Mouse (Mus musculus): Measurements from ENCODE around the gene Marc1. TPM values are rescaled to one million over a fixed set of nuclear protein-coding genes. Genes with fewer than 3 reads are reported as not detected.

Gene Marc1
- polyA plus RNA-seq, 1 experiment from 2014 or later = 0.31 TPM

DNA sequence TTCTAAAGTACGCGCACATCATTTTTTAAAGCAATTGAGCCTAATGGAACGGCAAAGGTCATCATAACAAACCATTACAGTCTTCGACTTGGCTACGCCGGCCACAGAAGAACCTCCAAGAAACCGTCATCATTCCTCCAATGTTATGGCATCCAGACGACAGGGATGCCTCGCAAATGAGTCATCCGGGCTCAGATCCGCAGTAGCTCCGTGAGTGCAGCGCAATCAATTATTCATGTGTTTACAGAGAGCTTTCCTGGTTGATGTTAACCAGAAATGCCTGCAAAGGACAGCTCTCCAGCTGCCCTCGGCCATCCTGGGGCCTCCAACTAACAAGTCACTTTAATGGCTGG, 29.0 kb downstream of the Marc1 start:
- WGBS = 81% methylated on average over 14 of the region's 14 CpGs
- no peak overlapping the region for H3K27ac ChIP-seq (replicated peaks)
- ATAC-seq (ENCODE audit: low FRiP score, low read depth) = no peak
- H3K4me2 ChIP-seq = no peak overlapping the region
- no peaks in the 10 kb centered on the region for H3K36me3 ChIP-seq
- H3K9ac ChIP-seq = no peak overlapping the region
- H3K27me3 ChIP-seq = no peaks in the 10 kb centered on the region
- H3K9me3 ChIP-seq = no peaks in the 10 kb centered on the region
- H3K4me1 ChIP-seq (replicated peaks) = no peaks in the 10 kb centered on the region
- H3K4me3 ChIP-seq = no peak overlapping the region

DNA sequence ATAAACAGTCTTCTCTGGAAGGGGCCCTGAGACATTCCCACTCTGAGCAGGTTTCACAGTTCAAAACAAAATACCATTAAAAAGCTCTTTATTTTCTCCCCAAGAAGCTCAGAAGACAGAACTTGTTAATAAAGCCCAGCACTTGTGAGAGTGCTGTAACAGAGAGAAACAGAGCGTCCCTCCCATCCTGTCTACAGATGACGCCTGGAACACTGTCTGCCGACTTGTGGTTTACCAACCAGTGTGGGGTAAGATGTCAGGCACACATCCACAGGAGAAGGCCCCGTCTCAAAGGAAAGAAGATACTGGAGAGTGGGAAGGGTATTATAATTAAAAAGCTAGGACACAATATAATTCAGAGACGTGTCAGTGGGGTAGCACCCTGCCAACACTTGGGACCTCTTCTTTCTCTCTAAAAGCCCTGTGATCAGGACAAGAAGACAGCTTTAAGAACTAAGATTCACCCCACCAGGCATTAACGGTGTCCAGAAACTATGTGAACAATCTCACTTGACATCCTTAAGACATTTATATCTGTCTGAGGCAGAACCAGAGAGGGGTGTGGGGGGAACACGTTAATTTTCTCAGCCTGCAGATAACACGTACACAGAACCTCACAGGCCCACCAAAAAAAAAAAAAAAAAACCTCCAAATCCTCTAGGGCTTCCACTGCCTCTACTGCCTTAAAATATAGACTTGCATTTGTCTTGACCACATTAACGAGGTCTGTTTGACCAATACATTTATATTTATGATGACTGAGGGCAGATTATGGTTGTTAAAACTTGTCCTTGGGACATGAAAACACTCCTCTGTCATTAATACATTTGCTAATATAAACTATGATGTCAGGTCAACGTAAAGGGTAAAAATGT, 29.6 kb downstream of the Marc1 start:
- Histone ChIP-seq H3K4me3 (no peak overlapping the region), H3K27me3 (no peaks in the 10 kb centered on the region), H3K36me3 (no peaks in the 10 kb centered on the region), H3K4me1 (replicated peaks) (no peaks in the 10 kb centered on the region), H3K9ac (no peak overlapping the region), H3K4me2 (no peak overlapping the region), H3K9me3 (no peaks in the 10 kb centered on the region), H3K27ac (replicated peaks) (no peak overlapping the region)
- no peak for ATAC-seq (ENCODE audit: low FRiP score, low read depth)
- WGBS = 83% methylated on average over 10 of the region's 10 CpGs

DNA sequence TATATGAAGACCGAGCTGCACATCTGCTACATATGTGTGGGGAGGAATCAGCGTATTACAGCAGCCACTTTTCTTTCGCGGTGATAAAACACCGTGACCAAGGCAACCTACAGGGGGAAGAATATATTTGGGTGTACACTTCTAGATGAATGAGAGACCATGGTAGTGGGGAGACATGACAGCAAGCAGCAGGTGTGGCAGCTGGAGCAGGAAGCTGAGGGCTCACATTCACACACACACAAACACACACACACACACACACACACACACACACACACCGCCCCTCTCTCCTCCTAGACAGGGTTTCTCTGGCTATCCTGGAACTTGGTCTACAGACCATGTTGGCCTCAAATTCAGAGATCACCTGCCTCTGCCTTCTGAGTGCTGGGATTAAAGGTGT, 33.0 kb downstream of the Marc1 start:
- no peak overlapping the region for H3K4me2 ChIP-seq
- H3K9me3 ChIP-seq = no peaks in the 10 kb centered on the region
- no peak for ATAC-seq (ENCODE audit: low FRiP score, low read depth)
- WGBS = 93% methylated on average over 6 of the region's 6 CpGs
- no peak overlapping the region for H3K27ac ChIP-seq (replicated peaks)
- H3K9ac ChIP-seq = no peak overlapping the region
- no peak overlapping the region for H3K4me3 ChIP-seq
- H3K27me3 ChIP-seq = no peaks in the 10 kb centered on the region
- no peaks in the 10 kb centered on the region for H3K36me3 ChIP-seq
- no peaks in the 10 kb centered on the region for H3K4me1 ChIP-seq (replicated peaks)

DNA sequence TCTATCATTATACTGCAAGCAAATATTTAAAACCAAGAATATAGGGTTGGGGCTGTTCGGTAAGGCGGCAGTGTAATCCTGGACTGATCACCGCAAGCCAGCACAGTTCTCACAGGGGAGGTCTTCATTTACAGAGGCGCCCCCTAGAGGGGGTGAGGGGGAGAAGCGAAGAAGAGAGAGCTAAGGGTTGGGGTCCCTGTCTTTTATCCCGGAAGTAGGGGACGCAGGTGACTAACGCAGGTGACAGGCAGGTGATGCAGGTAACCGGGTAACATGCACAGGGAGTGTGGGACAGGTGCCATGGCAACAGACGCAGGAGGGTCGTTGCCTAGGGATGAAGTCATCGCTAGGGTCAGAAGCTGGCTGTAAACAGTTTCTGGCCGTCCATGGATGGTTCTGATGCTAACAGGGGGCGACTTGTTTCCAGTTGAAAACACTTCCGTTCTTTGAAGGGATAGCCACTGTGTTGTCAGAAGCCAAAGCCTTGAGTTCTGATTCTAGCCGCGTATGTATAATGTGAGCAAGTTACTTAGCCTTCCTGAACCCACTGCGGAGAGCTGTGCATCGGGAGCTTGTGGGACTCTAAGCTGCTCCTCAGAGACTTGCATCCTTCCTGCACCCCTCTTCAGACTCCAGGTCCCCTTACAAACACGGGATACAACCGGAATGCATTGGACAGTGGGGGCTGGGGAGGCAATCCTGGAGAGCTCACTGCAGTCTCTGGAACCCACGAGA, 33.9 kb downstream of the Marc1 start:
- H3K9me3 ChIP-seq = no peaks in the 10 kb centered on the region
- WGBS = 30% methylated on average over 22 of the region's 22 CpGs

DNA sequence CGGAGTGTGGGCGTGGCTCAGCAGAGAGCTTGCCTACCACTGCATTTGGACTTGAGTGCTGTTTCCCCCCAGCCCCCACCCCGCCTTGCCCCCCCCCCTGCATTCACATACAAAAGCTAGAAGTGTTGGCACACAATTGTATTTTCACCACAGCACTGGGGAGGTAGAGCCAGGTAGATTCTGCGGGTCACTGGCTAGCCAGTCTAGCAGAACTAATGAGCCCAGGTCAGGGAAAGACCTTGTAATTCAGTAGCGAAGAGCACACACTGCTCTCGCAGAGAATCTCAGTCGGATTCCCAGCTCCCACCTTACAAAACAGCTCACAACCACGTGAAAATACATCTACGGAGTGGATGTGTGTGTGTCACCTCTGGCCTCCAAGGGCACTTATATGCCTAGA, 35.8 kb downstream of the Marc1 start:
- ATAC-seq (ENCODE audit: low FRiP score, low read depth) = no peak
- H3K36me3 ChIP-seq = no peaks in the 10 kb centered on the region
- 59% methylated on average over 9 of the region's 9 CpGs for WGBS
- H3K9ac ChIP-seq = no peak overlapping the region
- no peak overlapping the region for H3K4me2 ChIP-seq
- no peak overlapping the region for H3K4me3 ChIP-seq
- H3K4me1 ChIP-seq (replicated peaks) = peaks cover 6% of the 10 kb centered on the region; the same call in 1 of the 2 replicates
- no peak overlapping the region for H3K27ac ChIP-seq (replicated peaks)
- no peaks in the 10 kb centered on the region for H3K9me3 ChIP-seq
- H3K27me3 ChIP-seq = no peaks in the 10 kb centered on the region

More for the DNA sequence above, 33.9 kb downstream of the Marc1 start:
- H3K9ac ChIP-seq = no peak overlapping the region
- no peaks in the 10 kb centered on the region for H3K27me3 ChIP-seq
- no peak overlapping the region for H3K4me2 ChIP-seq
- H3K27ac ChIP-seq (replicated peaks) = no peak overlapping the region
- no peak for ATAC-seq (ENCODE audit: low FRiP score, low read depth)
- no peaks in the 10 kb centered on the region for H3K36me3 ChIP-seq
- no peak overlapping the region for H3K4me3 ChIP-seq
- H3K4me1 ChIP-seq (replicated peaks) = no peaks in the 10 kb centered on the region

DNA sequence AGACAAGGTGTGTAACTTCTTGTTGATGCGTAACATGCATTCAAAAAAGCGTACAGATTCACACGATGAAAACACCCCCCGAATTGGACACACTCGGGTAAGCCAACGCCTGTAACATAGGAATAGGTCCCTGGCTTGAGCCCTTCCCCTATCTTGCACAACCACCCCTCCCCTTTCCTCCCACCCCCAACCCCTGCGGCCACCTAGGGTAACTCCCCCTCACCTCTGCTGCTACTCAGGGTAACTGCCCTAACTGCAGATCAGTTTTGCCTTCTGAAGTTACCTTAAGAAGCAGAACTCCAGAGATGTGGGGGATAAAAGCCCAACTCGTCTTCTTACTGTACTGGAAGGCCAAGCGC, 39.2 kb downstream of the Marc1 start:
- H3K4me2 ChIP-seq = peak overlapping the region; percentile 35
- 14% methylated on average over 9 of the region's 9 CpGs for WGBS

DNA sequence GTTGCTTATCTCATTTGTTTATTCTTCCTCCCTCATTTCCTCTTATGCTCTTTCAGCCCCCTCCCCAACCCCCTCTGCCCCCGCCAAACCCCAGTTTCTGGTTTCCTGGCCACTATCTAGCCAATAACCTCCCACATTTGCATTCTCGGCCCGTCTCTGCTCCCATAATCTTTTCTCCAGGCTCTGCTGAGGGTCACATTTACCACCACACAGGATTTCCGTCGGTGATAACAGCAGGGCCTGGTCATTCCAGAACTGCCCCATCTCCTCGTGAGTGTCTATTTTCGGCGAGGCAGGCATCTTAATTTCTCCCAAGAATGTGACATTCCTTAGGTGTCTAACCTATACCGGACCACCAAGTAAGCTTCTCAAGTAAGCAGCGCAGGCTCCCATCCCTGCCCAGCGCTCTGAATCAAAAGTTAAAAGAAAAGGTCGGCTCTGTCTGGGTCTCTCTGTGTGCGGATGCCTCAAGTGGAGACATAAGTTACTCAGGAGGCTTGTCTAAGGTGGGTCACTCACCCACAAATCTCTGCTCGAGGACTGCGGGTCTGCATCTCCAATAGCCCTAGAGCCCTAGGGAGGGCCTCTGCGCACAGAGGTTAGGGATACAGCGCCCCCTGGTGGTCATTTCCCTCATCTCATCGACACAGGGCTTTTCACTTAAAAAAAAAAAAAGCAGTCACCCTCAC, 39.8 kb downstream of the Marc1 start:
- Histone ChIP-seq H3K9ac (no peak overlapping the region), H3K36me3 (no peaks in the 10 kb centered on the region), H3K4me1 (replicated peaks) (peaks cover 6% of the 10 kb centered on the region; the same call in 1 of the 2 replicates), H3K27ac (replicated peaks) (no peak overlapping the region), H3K4me2 (peak overlapping the region; percentile 35), H3K27me3 (no peaks in the 10 kb centered on the region), H3K4me3 (no peak overlapping the region), H3K9me3 (no peaks in the 10 kb centered on the region)
- whole genome bisulfite sequencing = 34% methylated on average over 18 of the region's 18 CpGs
- peak; percentile 19; the same call in 1 of the 2 replicates for ATAC-seq (ENCODE audit: low FRiP score, low read depth)

More for the DNA sequence above, 39.2 kb downstream of the Marc1 start:
- no peaks in the 10 kb centered on the region for H3K9me3 ChIP-seq
- H3K27ac ChIP-seq (replicated peaks) = no peak overlapping the region
- ATAC-seq (ENCODE audit: low FRiP score, low read depth) = no peak
- peaks cover 6% of the 10 kb centered on the region; the same call in 1 of the 2 replicates for H3K4me1 ChIP-seq (replicated peaks)
- H3K36me3 ChIP-seq = no peaks in the 10 kb centered on the region
- H3K4me3 ChIP-seq = no peak overlapping the region
- H3K27me3 ChIP-seq = no peaks in the 10 kb centered on the region
- H3K9ac ChIP-seq = no peak overlapping the region

DNA sequence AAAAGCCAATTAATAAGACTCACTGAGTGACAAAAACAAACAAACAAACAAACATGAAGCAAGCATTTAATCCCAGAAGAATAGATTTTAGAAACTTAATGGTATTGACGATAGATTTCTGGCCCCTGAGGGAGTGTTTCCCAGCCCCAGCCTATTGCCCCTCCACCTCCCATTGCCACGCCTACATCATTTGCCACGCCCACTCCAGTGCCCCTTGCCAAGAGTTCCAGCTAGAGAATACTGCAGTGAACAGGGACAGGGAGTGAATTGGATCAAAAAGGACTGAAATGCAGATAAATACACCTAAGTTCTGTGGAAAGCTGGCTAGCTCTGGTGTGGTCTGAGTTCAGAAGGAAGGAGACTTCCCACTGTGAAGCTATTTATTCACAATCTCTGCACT, 47.2 kb downstream of the Marc1 start:
- H3K27me3 ChIP-seq = no peaks in the 10 kb centered on the region
- no peak overlapping the region for H3K4me2 ChIP-seq
- no peak overlapping the region for H3K4me3 ChIP-seq
- no peaks in the 10 kb centered on the region for H3K9me3 ChIP-seq
- no peak overlapping the region for H3K27ac ChIP-seq (replicated peaks)
- H3K36me3 ChIP-seq = no peaks in the 10 kb centered on the region
- H3K4me1 ChIP-seq (replicated peaks) = no peaks in the 10 kb centered on the region
- WGBS = 41% methylated on average over 3 of the region's 3 CpGs
- ATAC-seq (ENCODE audit: low FRiP score, low read depth) = no peak
- H3K9ac ChIP-seq = no peak overlapping the region

DNA sequence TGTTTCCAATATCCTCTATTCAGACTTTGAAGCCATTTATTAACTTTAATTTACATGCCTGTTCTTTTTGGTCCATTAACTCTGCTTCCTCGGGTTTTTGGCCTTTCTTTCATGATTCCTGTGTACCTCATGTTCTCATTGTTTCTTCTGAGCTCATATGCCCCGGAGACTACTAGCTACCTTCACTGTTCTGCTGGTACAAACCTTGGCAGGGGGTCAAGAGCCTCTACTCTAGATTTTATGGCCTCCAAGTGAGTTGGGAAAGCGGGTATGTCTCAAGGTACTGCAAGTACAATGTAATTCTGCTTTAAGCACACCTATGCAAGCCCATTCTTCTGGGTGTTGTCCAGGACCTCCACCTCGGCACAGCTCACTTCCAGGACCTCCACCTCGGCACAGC, 48.2 kb downstream of the Marc1 start:
- Histone ChIP-seq H3K36me3 (no peaks in the 10 kb centered on the region), H3K4me2 (no peak overlapping the region), H3K9ac (no peak overlapping the region), H3K27ac (replicated peaks) (no peak overlapping the region), H3K9me3 (no peaks in the 10 kb centered on the region), H3K4me3 (no peak overlapping the region), H3K27me3 (no peaks in the 10 kb centered on the region), H3K4me1 (replicated peaks) (no peaks in the 10 kb centered on the region)
- WGBS = 55% methylated on average over 5 of the region's 5 CpGs
- ATAC-seq (ENCODE audit: low FRiP score, low read depth) = no peak

DNA sequence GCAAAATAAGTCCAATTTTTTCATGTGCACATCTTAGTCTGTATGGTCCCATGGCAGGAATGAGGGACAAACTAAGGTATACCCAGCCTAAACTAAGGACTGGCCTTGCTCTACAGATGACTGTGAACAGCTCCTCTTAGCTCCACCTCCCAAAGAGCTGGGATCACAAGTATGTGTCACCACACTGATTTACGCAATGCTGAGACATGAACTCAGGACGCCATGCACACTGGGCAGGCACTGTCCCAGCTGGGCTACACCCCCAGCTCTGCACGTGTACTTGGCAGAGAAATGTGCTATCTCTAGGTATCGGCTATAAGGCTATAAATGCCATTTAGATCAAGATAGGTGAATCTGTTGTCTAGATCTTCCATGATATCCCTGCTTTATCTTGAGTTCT, 49.1 kb downstream of the Marc1 start:
- H3K9ac ChIP-seq = no peak overlapping the region
- H3K27ac ChIP-seq (replicated peaks) = no peak overlapping the region
- no peak overlapping the region for H3K4me2 ChIP-seq
- ATAC-seq (ENCODE audit: low FRiP score, low read depth) = no peak
- no peaks in the 10 kb centered on the region for H3K36me3 ChIP-seq
- H3K4me1 ChIP-seq (replicated peaks) = no peaks in the 10 kb centered on the region
- no peak overlapping the region for H3K4me3 ChIP-seq
- H3K27me3 ChIP-seq = no peaks in the 10 kb centered on the region
- 84% methylated on average over 4 of the region's 4 CpGs for WGBS
- H3K9me3 ChIP-seq = no peaks in the 10 kb centered on the region

DNA sequence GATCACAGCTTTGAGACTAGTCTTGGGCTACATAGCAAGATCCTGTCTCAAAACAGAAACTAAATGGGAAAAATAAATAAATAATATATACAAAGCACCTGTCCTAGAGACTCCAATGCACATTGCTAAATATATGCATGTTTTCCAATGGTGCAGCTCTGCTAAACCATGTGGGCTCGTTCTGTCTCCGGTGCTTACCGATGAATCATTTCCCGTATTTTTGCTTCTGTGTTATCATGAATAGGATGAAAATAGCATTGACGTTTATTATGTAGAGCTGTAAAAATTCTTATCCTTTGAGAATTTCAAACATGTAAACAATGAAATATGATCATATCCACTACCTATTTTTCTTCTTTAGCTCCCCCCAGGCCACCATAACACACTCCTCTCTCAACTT, 58.4 kb downstream of the Marc1 start:
- 92% methylated on average over 5 of the region's 5 CpGs for WGBS
- H3K4me1 ChIP-seq (replicated peaks) = 0 out of 2 replicates have a peak, but pooled peaks cover 6% of the 10 kb centered on the region
- no peaks in the 10 kb centered on the region for H3K9me3 ChIP-seq
- H3K36me3 ChIP-seq = no peaks in the 10 kb centered on the region
- H3K4me2 ChIP-seq = no peak overlapping the region
- no peak overlapping the region for H3K4me3 ChIP-seq
- H3K27me3 ChIP-seq = no peaks in the 10 kb centered on the region
- no peak overlapping the region for H3K27ac ChIP-seq (replicated peaks)
- ATAC-seq (ENCODE audit: low FRiP score, low read depth) = no peak
- H3K9ac ChIP-seq = no peak overlapping the region

DNA sequence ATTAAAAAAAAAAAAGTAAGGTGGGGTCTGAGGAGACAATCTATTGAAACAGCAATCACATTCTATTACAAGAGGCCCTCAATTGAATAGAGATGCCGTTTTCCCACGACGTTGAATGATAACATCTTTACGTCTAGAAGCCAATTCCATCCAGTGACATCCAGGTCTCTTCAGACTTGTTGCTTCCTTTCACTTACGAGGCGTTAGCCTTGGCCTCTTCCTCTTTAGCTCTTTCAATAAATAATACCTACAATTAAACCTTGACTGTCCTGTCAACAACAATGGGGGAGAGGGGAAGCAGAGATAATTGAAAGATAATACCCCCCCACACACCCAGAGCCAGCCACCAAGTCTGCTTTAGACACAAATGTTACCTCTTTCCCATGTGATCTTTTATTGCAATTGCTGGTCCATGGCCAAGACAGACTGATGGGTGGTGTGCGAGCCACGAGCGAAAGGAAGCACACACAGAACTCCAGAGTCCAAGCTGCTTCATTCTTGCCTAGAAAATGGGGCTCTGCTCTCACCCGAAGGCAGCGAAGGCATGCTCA, 60.9 kb downstream of the Marc1 start:
- Histone ChIP-seq H3K36me3 (no peaks in the 10 kb centered on the region), H3K27me3 (no peaks in the 10 kb centered on the region), H3K4me3 (no peak overlapping the region), H3K9ac (no peak overlapping the region), H3K27ac (replicated peaks) (no peak overlapping the region), H3K4me1 (replicated peaks) (0 out of 2 replicates have a peak, but pooled peaks cover 2% of the 10 kb centered on the region), H3K9me3 (no peaks in the 10 kb centered on the region), H3K4me2 (no peak overlapping the region)
- 82% methylated on average over 11 of the region's 11 CpGs for WGBS
- ATAC-seq (ENCODE audit: low FRiP score, low read depth) = no peak

Measured in hindbrain, embryonic 15.5 days (tissue).